8 mouse cellular contexts compared by ENCODE assay signal in genomic region chr15:102065661-102066325, GRCm38 (mm10). TPM values are rescaled to one million over a fixed set of nuclear protein-coding genes. Genes with fewer than 3 reads are reported as not detected.
DNase-seq lines count a peak whose midpoint lies in the region; ATAC-seq lines count a peak whose summit lies in the region.

No protein-coding gene starts in this region.

- no peak overlapping the region for H3K4me3 ChIP-seq in intestine, embryonic 16.5 days (ENCODE audit: low read length)
- no peak overlapping the region for H3K4me3 ChIP-seq in midbrain, embryonic 11.5 days (ENCODE audit: low read depth, low read length)

- no peak overlapping the region for H3K4me2 ChIP-seq in intestine, embryonic 16.5 days (ENCODE audit: low read depth, low read length)
- no peak overlapping the region for H3K4me2 ChIP-seq in midbrain, embryonic 11.5 days

- H3K27ac ChIP-seq in intestine, embryonic 16.5 days (ENCODE audit: low read length) = no peak overlapping the region
- H3K27ac ChIP-seq in midbrain, embryonic 11.5 days (ENCODE audit: low read depth, low read length) = no peak overlapping the region

- peak; percentile 92 for DNase-seq in adrenal gland, adult 2 months
- DNase-seq in embryo, embryonic 11.5 days (ENCODE audit: low read depth, low spot score) = peak; percentile 89
- DNase-seq in gastrocnemius, postnatal 4 days (ENCODE audit: low spot score in 2 of 2) = peak; percentile 91 to 95
- DNase-seq in left cerebral cortex, postnatal 25 days (ENCODE audit: low spot score in 2 of 2) = peak; percentile 92 to 95
- peak; percentile 99 for DNase-seq in midbrain, embryonic 11.5 days (ENCODE audit: low spot score, missing footprints)
- DNase-seq in right cerebral cortex, postnatal 4 days = peak; percentile 98
- DNase-seq in yolk sac, embryonic 10.5 days (ENCODE audit: low spot score) = peak; percentile 91

- intact Hi-C loops in left cerebral cortex, postnatal 25 days (cut with DNase I) = loop anchor here (1.0 to 5.0 kb wide), 4 partner anchors 77 to 738 kb away; no protein-coding TSS in a partner anchor

- no peaks in the 10 kb centered on the region for H3K27me3 ChIP-seq in intestine, embryonic 16.5 days (replicated peaks; ENCODE audit: control insufficient read depth, insufficient read depth, low read length)
- H3K27me3 ChIP-seq in midbrain, embryonic 11.5 days (ENCODE audit: control insufficient read depth, insufficient read depth, low read length) = no peaks in the 10 kb centered on the region; the same call in 1 of the 2 replicates

- H3K4me1 ChIP-seq in intestine, embryonic 16.5 days (ENCODE audit: control insufficient read depth, insufficient read depth, low read length) = peaks cover 15% of the 10 kb centered on the region
- H3K4me1 ChIP-seq in midbrain, embryonic 11.5 days (ENCODE audit: control insufficient read depth, insufficient read depth, low read length) = no peaks in the 10 kb centered on the region

- H3K36me3 ChIP-seq in intestine, embryonic 16.5 days (ENCODE audit: control insufficient read depth, insufficient read depth, low read length) = no peaks in the 10 kb centered on the region
- H3K36me3 ChIP-seq in midbrain, embryonic 11.5 days (ENCODE audit: control insufficient read depth, insufficient read depth, low read length) = no peaks in the 10 kb centered on the region

- H3K9ac ChIP-seq in intestine, embryonic 16.5 days (ENCODE audit: low read depth, low read length) = no peak overlapping the region
- no peak overlapping the region for H3K9ac ChIP-seq in midbrain, embryonic 11.5 days (ENCODE audit: low read length)

- 2% methylated on average over 20 of the region's 20 CpGs for WGBS in intestine, embryonic 16.5 days
- WGBS in midbrain, embryonic 11.5 days = 4% methylated on average over 20 of the region's 20 CpGs

- ATAC-seq in intestine, embryonic 16.5 days = peak; percentile 84
- ATAC-seq in midbrain, embryonic 11.5 days (ENCODE audit: low FRiP score) = peak; percentile 81

- no peaks in the 10 kb centered on the region for H3K9me3 ChIP-seq in intestine, embryonic 16.5 days (ENCODE audit: control insufficient read depth, low read length)
- no peaks in the 10 kb centered on the region for H3K9me3 ChIP-seq in midbrain, embryonic 11.5 days (ENCODE audit: control insufficient read depth, low read length)

RNA-seq across cellular contexts. Expression of gene Eif4b, which starts 7.8 kb away (rescaled TPM):
- total RNA-seq in adrenal gland, adult 2 months (2021) = 100 to 1,000 TPM; 230 to 238 TPM
- polyA plus RNA-seq in adrenal gland, adult 2 months (2012; rRNA removed) = 28.8 and 43.7 TPM in 2 replicates
- 100 to 1,000 TPM; 182 to 199 TPM for total RNA-seq in gastrocnemius, postnatal 4 days (2021)
- polyA plus RNA-seq in intestine, embryonic 16.5 days (2015; fragmentation: Nextera tagmentation; extraction: Ambion mirVana) = 112 and 117 TPM in 2 replicates
- total RNA-seq in left cerebral cortex, postnatal 25 days (2021) = 100 to 1,000 TPM; 157 to 161 TPM
- polyA plus RNA-seq in midbrain, embryonic 11.5 days (2014; fragmentation: Nextera tagmentation; extraction: Ambion mirVana) = 106 and 107 TPM in 2 replicates

RNA-seq across cellular contexts. Expression of gene Tns2, which starts 34.4 kb away (rescaled TPM):
- 10 to 100 TPM; 75.2 to 91.8 TPM for total RNA-seq in adrenal gland, adult 2 months (2021)
- 101 and 107 TPM in 2 replicates for polyA plus RNA-seq in adrenal gland, adult 2 months (2012; rRNA removed)
- 10 to 100 TPM; 58.7 to 59.5 TPM for total RNA-seq in gastrocnemius, postnatal 4 days (2021)
- 26.4 and 28.6 TPM in 2 replicates for polyA plus RNA-seq in intestine, embryonic 16.5 days (2015; fragmentation: Nextera tagmentation; extraction: Ambion mirVana)
- 10 to 100 TPM; 11.8 to 19.1 TPM for total RNA-seq in left cerebral cortex, postnatal 25 days (2021)
- polyA plus RNA-seq in midbrain, embryonic 11.5 days (2014; fragmentation: Nextera tagmentation; extraction: Ambion mirVana) = 7.5 TPM in 2 replicates

RNA-seq across cellular contexts. Expression of gene Krt18, which starts 37.8 kb away (rescaled TPM):
- total RNA-seq in adrenal gland, adult 2 months (2021) = 1 to 10 TPM; 1.6 to 2.5 TPM
- polyA plus RNA-seq in adrenal gland, adult 2 months (2012; rRNA removed) = 0.61 and 1.1 TPM in 2 replicates
- 1 to 10 TPM; 2.3 to 5.8 TPM for total RNA-seq in gastrocnemius, postnatal 4 days (2021)
- polyA plus RNA-seq in intestine, embryonic 16.5 days (2015; fragmentation: Nextera tagmentation; extraction: Ambion mirVana) = 353 and 370 TPM in 2 replicates
- under 1 TPM in 1 of 2 experiments, not detected in 1; 0.69 TPM for total RNA-seq in left cerebral cortex, postnatal 25 days (2021)
- polyA plus RNA-seq in midbrain, embryonic 11.5 days (2014; fragmentation: Nextera tagmentation; extraction: Ambion mirVana) = 5.0 and 5.6 TPM in 2 replicates
